ENCODE assay signal across 8 mouse cellular contexts in genomic region chr11:102285095-102285834, GRCm38 (mm10). TPM values are rescaled to one million over a fixed set of nuclear protein-coding genes. Genes with fewer than 3 reads are reported as not detected.
DNase-seq lines count a peak whose midpoint lies in the region; ATAC-seq lines count a peak whose summit lies in the region.

No protein-coding gene starts in this region.

- 6% methylated on average over 31 of the region's 31 CpGs for WGBS in hindbrain, embryonic 12.5 days
- WGBS in midbrain, embryonic 10.5 days, result 6% methylated on average over 31 of the region's 31 CpGs

- H3K9ac ChIP-seq in hindbrain, embryonic 12.5 days, result peak overlapping the region; percentile 91

- peak; percentile 59; the same call in 1 of the 2 replicates for ATAC-seq in cerebellum, adult (ENCODE audit: insufficient number of reproducible peaks, low FRiP score, low TSS enrichment)
- peak; percentile 76 for ATAC-seq in hindbrain, embryonic 12.5 days (ENCODE audit: low FRiP score)

- H3K4me1 ChIP-seq in hindbrain, embryonic 12.5 days, result peaks cover 20% of the 10 kb centered on the region
- H3K4me1 ChIP-seq in midbrain, embryonic 10.5 days, result peaks cover 24% of the 10 kb centered on the region

- DNase-seq in cerebellum, adult 18-20 months, result no peak
- peak; percentile 74 for DNase-seq in ovary, postnatal 36 days (ENCODE audit: low spot score)
- DNase-seq in ovary, adult 18-20 months (ENCODE audit: low spot score), result no peak
- DNase-seq in midbrain, embryonic 10.5 days (ENCODE audit: low spot score), result no peak
- no peak for DNase-seq in right cerebral cortex, postnatal 4 days
- no peak for DNase-seq in ovary, postnatal 14 days (ENCODE audit: low spot score)

- H3K36me3 ChIP-seq in hindbrain, embryonic 12.5 days, result peaks cover 26% of the 10 kb centered on the region
- peaks cover 32% of the 10 kb centered on the region for H3K36me3 ChIP-seq in midbrain, embryonic 10.5 days

- H3K27ac ChIP-seq in hindbrain, embryonic 12.5 days, result peak overlapping the region; percentile 81
- peak overlapping the region; percentile 89 for H3K27ac ChIP-seq in midbrain, embryonic 10.5 days (replicated peaks)

- H3K27me3 ChIP-seq in hindbrain, embryonic 12.5 days, result no peaks in the 10 kb centered on the region
- no peaks in the 10 kb centered on the region for H3K27me3 ChIP-seq in midbrain, embryonic 10.5 days (ENCODE audit: low read depth, poor library complexity, severe bottlenecking)

- peak overlapping the region; percentile 80 for H3K4me2 ChIP-seq in hindbrain, embryonic 12.5 days (replicated peaks)

- H3K9me3 ChIP-seq in hindbrain, embryonic 12.5 days (replicated peaks), result no peaks in the 10 kb centered on the region
- no peaks in the 10 kb centered on the region for H3K9me3 ChIP-seq in midbrain, embryonic 10.5 days (replicated peaks)

- H3K4me3 ChIP-seq in hindbrain, embryonic 12.5 days, result peak overlapping the region; percentile 82
- peak overlapping the region; percentile 81 for H3K4me3 ChIP-seq in midbrain, embryonic 10.5 days

RNA-seq across cellular contexts. Expression of gene Tmub2, which starts 0.5 kb away (rescaled TPM):
- 67.9 and 68.4 TPM in 2 replicates for polyA plus RNA-seq in hindbrain, embryonic 12.5 days (2016; fragmentation: Nextera tagmentation; extraction: Ambion mirVana)
- polyA plus RNA-seq in midbrain, embryonic 10.5 days (2016; fragmentation: Nextera tagmentation; extraction: Ambion mirVana), result 51.3 and 60.5 TPM in 2 replicates

RNA-seq across cellular contexts. Expression of gene Atxn7l3, which starts 11.2 kb away (rescaled TPM):
- polyA plus RNA-seq in hindbrain, embryonic 12.5 days (2016; fragmentation: Nextera tagmentation; extraction: Ambion mirVana), result 28.5 and 29.7 TPM in 2 replicates
- 13.9 and 16.5 TPM in 2 replicates for polyA plus RNA-seq in midbrain, embryonic 10.5 days (2016; fragmentation: Nextera tagmentation; extraction: Ambion mirVana)

RNA-seq across cellular contexts. Expression of gene Asb16, which starts 16.7 kb away (rescaled TPM):
- not detected in 2 replicates for polyA plus RNA-seq in hindbrain, embryonic 12.5 days (2016; fragmentation: Nextera tagmentation; extraction: Ambion mirVana)
- 0.05 TPM in 1 of 2 replicates, not detected in the other for polyA plus RNA-seq in midbrain, embryonic 10.5 days (2016; fragmentation: Nextera tagmentation; extraction: Ambion mirVana)

RNA-seq across cellular contexts. Expression of gene Ubtf, which starts 34.3 kb away (rescaled TPM):
- polyA plus RNA-seq in hindbrain, embryonic 12.5 days (2016; fragmentation: Nextera tagmentation; extraction: Ambion mirVana), result 101 and 111 TPM in 2 replicates
- 89.6 and 90.3 TPM in 2 replicates for polyA plus RNA-seq in midbrain, embryonic 10.5 days (2016; fragmentation: Nextera tagmentation; extraction: Ambion mirVana)

RNA-seq across cellular contexts. Expression of gene BC030867, which starts 36.6 kb away (rescaled TPM):
- 9.4 and 12.5 TPM in 2 replicates for polyA plus RNA-seq in hindbrain, embryonic 12.5 days (2016; fragmentation: Nextera tagmentation; extraction: Ambion mirVana)
- 25.8 and 27.3 TPM in 2 replicates for polyA plus RNA-seq in midbrain, embryonic 10.5 days (2016; fragmentation: Nextera tagmentation; extraction: Ambion mirVana)
